Mouse (Mus musculus): Measurements from ENCODE around the gene Hif3a. TPM values are rescaled to one million over a fixed set of nuclear protein-coding genes. Genes with fewer than 3 reads are reported as not detected.

Gene Hif3a
- polyA plus RNA-seq, 1 experiment from 2014 or later, result 4.3 TPM

DNA sequence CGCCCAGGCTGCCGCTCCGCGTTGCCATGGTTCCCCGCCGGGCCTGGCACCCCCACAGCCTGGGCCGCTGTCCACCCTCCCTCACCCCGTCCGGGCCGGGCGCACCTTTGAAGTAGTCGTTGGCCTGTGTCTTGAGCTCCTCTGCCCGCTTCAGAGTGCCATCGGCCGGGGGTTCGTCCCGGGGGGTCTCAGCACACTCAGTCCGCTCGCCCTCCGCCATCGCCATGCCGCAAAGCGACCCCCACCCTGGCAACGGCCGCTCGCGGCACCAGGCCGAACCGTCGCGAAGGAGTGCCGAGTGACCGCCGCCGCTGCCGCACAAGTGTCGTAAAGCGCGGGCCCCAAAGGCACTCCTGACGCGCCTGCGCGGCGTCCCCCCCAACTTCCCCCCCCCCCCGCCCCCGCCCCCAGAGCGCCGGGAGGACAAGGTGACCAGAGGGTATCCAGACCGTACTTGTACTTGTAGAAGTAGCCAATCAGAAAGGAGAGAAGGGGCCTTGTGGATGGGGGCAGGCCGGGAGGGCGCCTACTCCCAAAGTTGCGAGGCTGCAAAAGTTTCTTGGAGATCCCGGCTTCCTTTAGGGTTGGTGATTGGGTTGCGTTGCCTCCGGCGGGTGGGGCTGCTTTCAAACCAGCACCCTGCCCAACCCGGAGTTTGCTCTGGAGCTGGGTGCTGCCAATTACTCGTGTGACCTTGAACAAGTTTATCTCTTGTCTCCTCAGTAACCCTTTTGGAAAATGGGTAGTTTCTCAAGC, 34.5 kb downstream of the Hif3a start, which contains the start of gene Ppp5c:
Gene Ppp5c, minus strand, starts transcription at position 337 of the 756 bp plus-strand sequence.
- WGBS, result under 1% methylated on average over 57 of the region's 58 CpGs
- Histone ChIP-seq H3K27me3 (no peaks in the 10 kb centered on the region), H3K9me3 (no peaks in the 10 kb centered on the region), H3K4me1 (peaks cover 28% of the 10 kb centered on the region), H3K36me3 (0 out of 2 replicates have a peak, but pooled peaks cover 5% of the 10 kb centered on the region), H3K9ac (replicated peaks) (peak within 1 kb of the TSS; percentile 88), H3K4me3 (peak within 1 kb of the TSS; percentile 85), H3K27ac (replicated peaks) (peak within 1 kb of the TSS; percentile 60), H3K4me2 (replicated peaks) (peak within 1 kb of the TSS; percentile 72)
- peak; percentile 90 for ATAC-seq (replicated peaks)

DNA sequence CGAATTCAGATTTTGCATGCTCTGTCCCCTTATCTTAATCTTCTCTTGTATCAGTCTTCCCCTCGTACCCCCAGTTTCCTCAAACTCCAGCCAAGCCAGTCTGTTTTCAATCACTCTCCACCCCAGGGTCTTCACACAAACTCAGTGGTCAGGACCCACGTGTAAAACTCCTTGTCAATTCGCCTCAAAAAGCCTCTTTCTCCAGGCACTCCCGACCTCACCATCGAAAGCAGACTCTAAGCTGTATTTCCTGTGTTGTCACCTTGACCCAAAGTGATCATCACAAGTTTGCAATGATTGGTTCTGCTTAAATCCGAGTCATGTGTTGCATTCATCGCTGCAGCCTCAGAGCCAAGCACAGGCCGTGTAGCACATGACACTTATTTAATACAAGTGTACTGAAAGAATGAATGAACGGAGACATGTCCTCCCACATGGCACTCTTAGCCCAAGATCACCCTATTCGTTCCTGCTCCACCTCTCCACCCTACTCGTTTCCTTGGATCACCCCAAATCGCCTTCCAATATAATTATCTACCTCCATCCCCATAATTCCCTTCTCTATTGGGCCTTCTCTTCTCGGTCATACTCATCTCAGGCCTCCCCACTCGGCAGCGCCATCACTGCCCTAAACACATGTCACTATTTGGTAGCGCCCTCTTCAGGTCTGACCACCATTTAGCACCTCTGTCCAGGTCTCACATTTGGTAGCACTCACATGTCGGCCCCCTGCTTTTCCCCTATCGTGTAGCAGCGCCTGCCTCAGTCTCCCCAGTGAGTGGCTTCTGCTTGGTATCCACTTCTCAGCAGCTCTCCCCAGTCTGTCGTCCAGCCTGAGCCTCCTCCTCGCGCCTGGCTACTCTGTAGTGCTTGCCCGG, 35.3 kb downstream of the Hif3a start:
- Histone ChIP-seq H3K4me2 (replicated peaks) (peak overlapping the region; percentile 72), H3K27ac (replicated peaks) (peak overlapping the region; percentile 60; the same call in 1 of the 2 replicates), H3K27me3 (no peaks in the 10 kb centered on the region), H3K9ac (replicated peaks) (peak overlapping the region; percentile 88), H3K36me3 (peaks cover 12% of the 10 kb centered on the region; the same call in 1 of the 2 replicates), H3K4me1 (peaks cover 28% of the 10 kb centered on the region), H3K9me3 (no peaks in the 10 kb centered on the region), H3K4me3 (peak overlapping the region; percentile 85)
- ATAC-seq (replicated peaks), result peak; percentile 58
- WGBS, result 9% methylated on average over 24 of the region's 24 CpGs

- 86% methylated on average over 9 of the region's 9 CpGs for WGBS
- Histone ChIP-seq H3K4me3 (peak overlapping the region; percentile 85; the same call in 1 of the 2 replicates), H3K9me3 (no peaks in the 10 kb centered on the region), H3K27me3 (no peaks in the 10 kb centered on the region), H3K4me1 (peaks cover 28% of the 10 kb centered on the region), H3K9ac (replicated peaks) (0 out of 2 replicates have a peak overlapping the region, but pooled peaks have one; percentile 88), H3K4me2 (replicated peaks) (peak overlapping the region; percentile 72), H3K36me3 (peaks cover 21% of the 10 kb centered on the region), H3K27ac (replicated peaks) (no peak overlapping the region)
- no peak for ATAC-seq (replicated peaks)
These were observed 36.2 kb downstream of the Hif3a start for GRCm38 (mm10) chr7:17025896-17026622.

DNA sequence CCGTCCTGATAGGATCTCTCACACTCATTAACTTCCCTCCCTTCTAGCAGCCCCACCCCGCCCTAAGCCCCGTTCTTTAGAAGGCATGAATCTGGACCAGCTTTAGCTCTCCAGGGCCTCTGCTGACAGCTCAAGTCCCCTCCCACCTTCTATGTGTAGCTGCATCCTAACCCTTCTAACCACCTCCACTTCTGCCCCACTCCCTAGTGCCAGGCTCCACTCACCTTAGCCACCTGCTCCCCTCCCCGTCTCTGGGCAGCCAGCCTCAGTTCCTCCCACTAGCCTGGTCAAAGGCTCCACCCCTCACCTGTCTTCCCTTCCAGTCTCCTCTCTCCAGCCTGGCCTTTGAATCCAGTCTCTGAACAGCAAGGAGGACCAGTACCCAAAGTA, 36.7 kb downstream of the Hif3a start:
- no peak overlapping the region for H3K27ac ChIP-seq (replicated peaks)
- 79% methylated on average over 4 of the region's 4 CpGs for WGBS
- H3K27me3 ChIP-seq, result no peaks in the 10 kb centered on the region
- H3K4me1 ChIP-seq, result peaks cover 28% of the 10 kb centered on the region
- H3K4me3 ChIP-seq, result no peak overlapping the region
- H3K9ac ChIP-seq (replicated peaks), result no peak overlapping the region
- no peak overlapping the region for H3K4me2 ChIP-seq (replicated peaks)
- no peak for ATAC-seq (replicated peaks)
- H3K36me3 ChIP-seq, result peaks cover 27% of the 10 kb centered on the region
- H3K9me3 ChIP-seq, result no peaks in the 10 kb centered on the region

GRCm38 (mm10) chr7:17024814-17025504, 37.3 kb downstream of the Hif3a start:
- H3K9me3 ChIP-seq, result no peaks in the 10 kb centered on the region
- no peak overlapping the region for H3K4me2 ChIP-seq (replicated peaks)
- H3K4me1 ChIP-seq, result peaks cover 28% of the 10 kb centered on the region
- H3K36me3 ChIP-seq, result peaks cover 32% of the 10 kb centered on the region
- H3K9ac ChIP-seq (replicated peaks), result peak overlapping the region; percentile 3; the same call in 1 of the 2 replicates
- WGBS, result 85% methylated on average over 10 of the region's 10 CpGs
- ATAC-seq (replicated peaks), result no peak
- H3K27ac ChIP-seq (replicated peaks), result no peak overlapping the region
- H3K4me3 ChIP-seq, result no peak overlapping the region
- H3K27me3 ChIP-seq, result no peaks in the 10 kb centered on the region

DNA sequence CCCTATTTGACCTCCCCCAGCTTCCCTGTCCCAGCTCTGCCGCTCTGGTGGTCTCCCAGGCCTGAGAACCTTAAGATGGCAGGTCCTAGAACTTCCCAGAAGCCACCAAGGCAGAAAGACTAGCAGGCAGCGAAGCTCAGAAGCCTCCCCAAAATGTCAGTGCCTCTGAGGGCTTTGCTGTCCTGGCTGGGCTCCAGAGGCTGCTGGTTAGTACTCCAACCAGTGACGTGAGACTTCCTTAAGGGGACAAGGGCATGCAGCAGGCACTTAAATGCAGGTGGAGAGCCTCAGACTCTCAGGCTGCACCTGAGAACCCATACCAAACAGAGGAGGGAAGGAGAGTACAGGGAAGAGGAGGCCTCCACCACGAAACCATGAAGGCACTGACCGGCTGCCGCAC, 38.1 kb downstream of the Hif3a start:
- Histone ChIP-seq H3K9ac (replicated peaks) (no peak overlapping the region), H3K4me1 (peaks cover 28% of the 10 kb centered on the region), H3K4me2 (replicated peaks) (no peak overlapping the region), H3K27me3 (no peaks in the 10 kb centered on the region), H3K9me3 (no peaks in the 10 kb centered on the region), H3K27ac (replicated peaks) (no peak overlapping the region), H3K36me3 (peaks cover 38% of the 10 kb centered on the region), H3K4me3 (no peak overlapping the region)
- 92% methylated on average over 6 of the region's 6 CpGs for WGBS
- ATAC-seq (replicated peaks), result no peak

GRCm38 (mm10) chr7:17023701-17024100, 38.5 kb downstream of the Hif3a start:
- peaks cover 38% of the 10 kb centered on the region for H3K36me3 ChIP-seq

GRCm38 (mm10) chr7:17022176-17022575, 40.1 kb downstream of the Hif3a start:
- peaks cover 33% of the 10 kb centered on the region for H3K4me1 ChIP-seq
- no peak overlapping the region for H3K9ac ChIP-seq (replicated peaks)
- no peaks in the 10 kb centered on the region for H3K27me3 ChIP-seq
- H3K4me2 ChIP-seq (replicated peaks), result no peak overlapping the region
- H3K27ac ChIP-seq (replicated peaks), result no peak overlapping the region
- no peaks in the 10 kb centered on the region for H3K9me3 ChIP-seq
- H3K36me3 ChIP-seq, result peaks cover 38% of the 10 kb centered on the region
- no peak overlapping the region for H3K4me3 ChIP-seq
- 95% methylated on average over 15 of the region's 15 CpGs for WGBS
- no peak for ATAC-seq (replicated peaks)

More at GRCm38 (mm10) chr7:17023701-17024100, 38.5 kb downstream of the Hif3a start:
- Histone ChIP-seq H3K27me3 (no peaks in the 10 kb centered on the region), H3K4me1 (peaks cover 28% of the 10 kb centered on the region), H3K4me3 (no peak overlapping the region), H3K9ac (replicated peaks) (no peak overlapping the region), H3K27ac (replicated peaks) (no peak overlapping the region), H3K9me3 (no peaks in the 10 kb centered on the region), H3K4me2 (replicated peaks) (no peak overlapping the region)
- ATAC-seq (replicated peaks), result no peak
- WGBS, result 92% methylated on average over 4 of the region's 4 CpGs

GRCm38 (mm10) chr7:17019426-17020166, 42.6 kb downstream of the Hif3a start:
- H3K4me2 ChIP-seq (replicated peaks), result no peak overlapping the region
- H3K4me3 ChIP-seq, result no peak overlapping the region
- H3K9me3 ChIP-seq, result no peaks in the 10 kb centered on the region
- H3K27me3 ChIP-seq, result no peaks in the 10 kb centered on the region
- peaks cover 26% of the 10 kb centered on the region for H3K4me1 ChIP-seq
- H3K9ac ChIP-seq (replicated peaks), result no peak overlapping the region
- no peak for ATAC-seq (replicated peaks)
- 87% methylated on average over 7 of the region's 7 CpGs for WGBS
- no peak overlapping the region for H3K27ac ChIP-seq (replicated peaks)
- H3K36me3 ChIP-seq, result peaks cover 50% of the 10 kb centered on the region

GRCm38 (mm10) chr7:17017921-17018320, 44.3 kb downstream of the Hif3a start:
- H3K36me3 ChIP-seq, result peaks cover 62% of the 10 kb centered on the region
- no peak for ATAC-seq (replicated peaks)
- no peak overlapping the region for H3K4me3 ChIP-seq
- H3K4me2 ChIP-seq (replicated peaks), result no peak overlapping the region
- peaks cover 22% of the 10 kb centered on the region for H3K4me1 ChIP-seq
- WGBS, result 84% methylated on average over 2 of the region's 2 CpGs
- no peaks in the 10 kb centered on the region for H3K9me3 ChIP-seq
- no peak overlapping the region for H3K9ac ChIP-seq (replicated peaks)
- peak overlapping the region; percentile 66; the same call in 1 of the 2 replicates for H3K27ac ChIP-seq (replicated peaks)
- no peaks in the 10 kb centered on the region for H3K27me3 ChIP-seq
